Mouse (Mus musculus) MEL (cell line): ENCODE measurements around the gene Nrip1.

Experiments
- BHLHE40 ChIP-seq: IDR thresholded peaks from 2 replicates; pipeline ENCODE4 v1.6.1; 2012; ENCODE audit warnings: low read depth, mild to moderate bottlenecking, inconsistent platforms, low read length, improper control_type of control experiment, borderline replicate concordance
- CTCF ChIP-seq, 3 experiments: IDR thresholded peaks in 2 of 3; conservative IDR thresholded peaks in 1 of 3; 2 replicates each; pipeline ENCODE4 v1.5.1; 2011 to 2012; ENCODE audit warnings: low read length in 3 of 3, low read depth in 2 of 3, mild to moderate bottlenecking in 2 of 3, improper control_type of control experiment in 1 of 3, inconsistent platforms in 1 of 3, mixed read lengths in 1 of 3, moderate library complexity in 1 of 3; ENCODE audit not compliant: control insufficient read depth in 1 of 3, insufficient read depth in 1 of 3, poor library complexity in 1 of 3, severe bottlenecking in 1 of 3
- E2F4 ChIP-seq: IDR thresholded peaks from 2 replicates; pipeline ENCODE4 v1.6.1; 2011; ENCODE audit warnings: low read depth, low read length, improper control_type of control experiment, borderline replicate concordance
- EP300 ChIP-seq, 2 experiments: IDR thresholded peaks; 2 replicates each; pipeline ENCODE4 v1.6.1; 2011; ENCODE audit warnings: improper control_type of control experiment in 2 of 2, low read length in 2 of 2, low read depth in 1 of 2, mild to moderate bottlenecking in 1 of 2
- ETS1 ChIP-seq: IDR thresholded peaks from 2 replicates; pipeline ENCODE4 v1.6.1; 2012; ENCODE audit warnings: low read depth, mild to moderate bottlenecking, inconsistent platforms, low read length, improper control_type of control experiment, moderate library complexity
- MAFK ChIP-seq: IDR thresholded peaks from 2 replicates; pipeline ENCODE4 v1.6.1; 2011; ENCODE audit warnings: low read depth, mild to moderate bottlenecking, low read length, improper control_type of control experiment, borderline replicate concordance
- MAZ ChIP-seq: IDR thresholded peaks from 2 replicates; pipeline ENCODE4 v1.6.1; 2012; ENCODE audit warnings: low read depth, mild to moderate bottlenecking, inconsistent platforms, low read length, improper control_type of control experiment
- NRF1 ChIP-seq: IDR thresholded peaks from 2 replicates; pipeline ENCODE4 v1.6.1; 2014; ENCODE audit warnings: low read depth, mild to moderate bottlenecking, inconsistent platforms, low read length, improper control_type of control experiment, moderate library complexity; ENCODE audit not compliant: poor library complexity, insufficient read depth, severe bottlenecking
- POLR2A ChIP-seq, 2 experiments: IDR thresholded peaks; 2 replicates each; pipeline ENCODE4 v1.6.1; 2011 to 2012; ENCODE audit warnings: low read length in 2 of 2, mild to moderate bottlenecking in 2 of 2, control low read depth in 1 of 2, improper control_type of control experiment in 1 of 2, low read depth in 1 of 2, moderate library complexity in 1 of 2; ENCODE audit not compliant: control insufficient read depth in 1 of 2, insufficient read depth in 1 of 2, poor library complexity in 1 of 2
- POLR2AphosphoS2 ChIP-seq: IDR thresholded peaks from 2 replicates; pipeline ENCODE4 v1.6.1; 2011; ENCODE audit warnings: low read length, improper control_type of control experiment
- TAL1 ChIP-seq: IDR thresholded peaks from 2 replicates; pipeline ENCODE4 v1.6.1; 2012; ENCODE audit warnings: mild to moderate bottlenecking, inconsistent platforms, low read length, moderate library complexity, mixed read lengths
- TCF12 ChIP-seq: IDR thresholded peaks from 2 replicates; pipeline ENCODE4 v1.6.1; 2014; ENCODE audit warnings: low read depth, mild to moderate bottlenecking, inconsistent platforms, low read length, improper control_type of control experiment, moderate library complexity
- USF2 ChIP-seq, 2 experiments: IDR thresholded peaks; 2 replicates each; pipeline ENCODE4 v1.6.1; 2011 to 2012; ENCODE audit warnings: improper control_type of control experiment in 2 of 2, low read length in 2 of 2, borderline replicate concordance in 1 of 2, inconsistent platforms in 1 of 2, low read depth in 1 of 2, mild to moderate bottlenecking in 1 of 2; ENCODE audit not compliant: insufficient read depth in 1 of 2
- ZNF384 ChIP-seq: IDR thresholded peaks from 2 replicates; pipeline ENCODE4 v1.6.1; 2012; ENCODE audit warnings: low read depth, mild to moderate bottlenecking, inconsistent platforms, low read length, improper control_type of control experiment

GRCm38 (mm10) chr16:76349053-76349452, 24.6 kb downstream of the Nrip1 start:
- no peak for TF ChIP-seq CTCF (IDR thresholded peaks at IDR 0.05 in 2 of 3, conservative IDR thresholded peaks at IDR 0.05 in 1 of 3; ENCODE audit: control insufficient read depth in 1 of 3, insufficient read depth in 1 of 3, low read depth in 2 of 3, low read length in 3 of 3, poor library complexity in 1 of 3, severe bottlenecking in 1 of 3)
- no peak for TF ChIP-seq TAL1
- no peak for TF ChIP-seq POLR2AphosphoS2
- no peak for TF ChIP-seq MAFK
- TF ChIP-seq POLR2A (IDR thresholded peaks at IDR 0.05; ENCODE audit: control insufficient read depth in 1 of 2, insufficient read depth in 1 of 2, low read depth in 1 of 2, low read length in 2 of 2, poor library complexity in 1 of 2): no peak
- no peak for TF ChIP-seq EP300 (IDR thresholded peaks at IDR 0.05; ENCODE audit: low read depth in 1 of 2, low read length in 2 of 2)
- no peak for TF ChIP-seq ZNF384
- TF ChIP-seq MAZ: no peak
- no peak for TF ChIP-seq BHLHE40
- no peak for TF ChIP-seq USF2 (IDR thresholded peaks at IDR 0.05; ENCODE audit: borderline replicate concordance in 1 of 2, insufficient read depth in 1 of 2, low read depth in 1 of 2, low read length in 2 of 2)
- TF ChIP-seq TCF12: no peak
- no peak for TF ChIP-seq ETS1
- TF ChIP-seq E2F4: no peak
- no peak for TF ChIP-seq NRF1
